Mouse (Mus musculus) megakaryocyte progenitor cell, adult 5-6 weeks (primary cell): ENCODE results near the gene Lmf1. TPM values are rescaled to one million over a fixed set of nuclear protein-coding genes. Genes with fewer than 3 reads are reported as not detected.

ENCODE experiments used
- ATAC-seq: replicated peaks from 2 replicates; pipeline ENCODE4 v1.8.0; 2016; ENCODE audit warnings: mild to moderate bottlenecking, moderate TSS enrichment, inconsistent platforms; ENCODE audit not compliant: poor library complexity
- total RNA-seq, 2 experiments: library from RNA; stranded (forward) in 1 of 2; stranded (reverse) in 1 of 2; fragments of 157-497, 149-512 nt in 1 of 2; fragments of 200-1000 nt in 1 of 2; gene quantifications; 2 replicates each; pipeline versions ENCODE4 v1.2.3 to v1.2.4; 2015 to 2017

The Lmf1 gene
- total RNA-seq, 2 experiments from 2014 or later: 11.7 to 25.6 TPM

- ATAC-seq: peak; percentile 69
Measured at GRCm38 (mm10) chr17:25567745-25568144, 11.1 kb upstream of the Lmf1 start.

GRCm38 (mm10) chr17:25568206-25568605 is 10.7 kb upstream of the Lmf1 start:
- no peak for ATAC-seq

DNA sequence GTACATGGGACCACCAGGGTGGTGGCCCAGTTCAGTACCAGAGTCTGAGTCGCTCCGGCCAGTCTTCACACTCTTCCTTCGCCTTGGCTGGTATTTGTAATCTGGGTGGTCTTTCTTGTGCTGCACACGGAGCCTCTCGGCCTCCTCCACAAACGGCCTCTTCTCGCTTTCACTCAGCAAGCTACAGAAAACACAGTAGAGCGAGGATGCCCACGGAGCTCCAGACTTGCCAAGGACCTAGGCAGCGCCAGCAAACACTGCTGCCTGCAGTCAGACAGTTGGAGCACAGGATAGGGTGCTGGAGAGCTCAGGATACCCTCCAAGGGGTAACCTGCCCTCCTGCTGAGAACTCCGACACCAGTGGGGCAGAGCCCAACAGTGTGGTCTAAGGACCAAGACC is 10.0 kb upstream of the Lmf1 start:
- no peak for ATAC-seq

DNA sequence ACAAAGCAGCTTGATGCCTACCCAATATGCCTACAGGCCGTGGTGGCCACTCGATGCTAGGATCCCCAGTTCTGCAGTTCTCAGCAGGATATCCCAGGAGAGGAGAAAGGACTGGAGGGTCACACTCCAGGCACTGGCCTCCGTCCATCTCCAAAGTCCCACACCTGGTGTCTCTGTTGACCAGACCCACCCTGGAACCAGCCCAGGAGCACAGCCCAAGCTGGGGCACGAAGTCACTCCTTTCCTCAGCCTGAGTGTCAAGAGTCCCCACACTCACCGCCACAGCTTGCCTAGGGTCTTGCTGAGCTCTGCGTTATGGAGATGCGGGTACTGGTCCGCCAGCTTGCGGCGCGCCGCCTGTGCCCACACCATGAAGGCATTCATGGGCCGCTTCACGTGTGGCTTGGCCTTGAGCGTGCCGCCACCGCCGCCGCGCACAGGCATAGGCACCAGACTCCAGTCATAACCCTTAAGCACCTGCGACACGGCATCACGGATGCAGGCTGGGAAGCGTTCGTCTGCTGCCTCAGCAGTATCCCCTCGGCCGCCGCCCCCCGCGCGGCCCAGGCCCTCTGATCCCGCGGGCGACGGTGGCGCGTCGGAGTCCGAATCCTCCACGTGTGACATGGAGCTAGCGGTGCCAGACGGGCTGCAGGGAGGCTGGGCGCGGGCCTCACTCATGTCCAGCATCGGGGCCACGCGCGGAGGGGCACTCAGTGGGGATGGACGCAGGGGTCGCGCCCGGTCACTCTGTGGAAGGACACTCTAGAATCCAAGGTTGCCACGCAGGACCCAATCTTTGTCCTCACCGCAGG is 8.8 kb upstream of the Lmf1 start:
- ATAC-seq: no peak

DNA sequence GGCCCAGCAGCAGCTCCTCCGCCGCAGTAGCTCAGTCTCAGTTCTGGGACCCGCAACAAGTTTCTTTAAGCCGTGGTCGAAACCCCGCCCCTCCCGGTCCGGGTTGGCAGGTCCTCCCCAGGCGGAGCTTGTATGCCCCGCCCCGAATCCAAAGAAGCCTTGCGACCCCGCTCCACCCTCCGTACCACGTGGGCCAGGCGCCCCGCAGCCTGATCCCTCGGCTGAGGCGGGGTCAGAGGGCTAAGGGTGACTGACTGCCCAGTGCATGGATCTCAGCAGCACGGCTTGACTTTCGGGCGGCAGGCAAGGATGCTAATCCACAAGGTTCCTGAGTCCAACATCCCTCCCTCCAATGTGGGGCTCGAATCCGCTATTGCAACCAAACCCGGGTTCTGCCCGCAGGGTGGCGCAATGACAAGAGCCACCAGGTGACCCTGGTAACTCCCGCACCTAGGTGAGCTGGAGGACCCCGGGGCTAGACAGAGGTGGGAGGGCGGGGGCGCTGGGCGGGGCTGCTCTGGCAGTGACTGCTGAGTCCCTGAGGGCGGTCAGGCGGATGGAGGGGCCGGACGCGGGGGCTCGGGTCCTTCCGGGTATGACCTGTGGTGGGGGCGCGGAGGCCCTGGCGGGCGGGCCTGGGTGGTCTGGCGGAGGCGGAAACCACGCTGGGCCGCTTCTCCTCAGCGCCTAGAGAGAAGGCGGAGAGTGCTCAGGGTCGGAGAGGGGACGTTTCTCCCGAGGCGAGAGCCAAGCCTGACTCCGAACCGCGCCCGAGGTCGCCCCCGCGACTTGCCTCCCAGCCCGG is 8.0 kb upstream of the Lmf1 start, which contains the start of gene Sox8:
Gene Sox8, minus strand, starts transcription at position 39 of the 805 bp plus-strand sequence.
- ATAC-seq: peak; percentile 61

DNA sequence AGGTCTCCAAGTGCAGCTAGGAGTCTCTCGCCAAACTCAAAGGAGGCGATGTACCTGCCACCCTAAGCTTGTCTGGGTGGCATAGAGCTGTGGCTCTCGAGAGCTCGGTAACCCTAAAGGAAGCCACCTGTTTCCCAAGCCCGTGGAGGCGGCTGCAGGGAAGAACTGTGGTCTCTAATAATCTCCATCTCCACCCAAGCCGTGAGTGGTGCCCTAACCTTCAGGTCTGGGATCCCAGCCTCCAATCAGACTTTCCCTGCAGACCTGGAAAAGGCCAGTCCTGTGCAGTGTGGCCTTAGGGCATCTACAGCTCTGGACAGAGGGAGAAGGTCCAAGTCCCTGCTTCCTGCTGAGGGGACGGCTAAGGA is 7.4 kb upstream of the Lmf1 start:
- ATAC-seq: no peak

GRCm38 (mm10) chr17:25575208-25575971 is 3.5 kb upstream of the Lmf1 start:
- ATAC-seq: no peak

GRCm38 (mm10) chr17:25576034-25576433 is 2.9 kb upstream of the Lmf1 start:
- ATAC-seq: no peak

DNA sequence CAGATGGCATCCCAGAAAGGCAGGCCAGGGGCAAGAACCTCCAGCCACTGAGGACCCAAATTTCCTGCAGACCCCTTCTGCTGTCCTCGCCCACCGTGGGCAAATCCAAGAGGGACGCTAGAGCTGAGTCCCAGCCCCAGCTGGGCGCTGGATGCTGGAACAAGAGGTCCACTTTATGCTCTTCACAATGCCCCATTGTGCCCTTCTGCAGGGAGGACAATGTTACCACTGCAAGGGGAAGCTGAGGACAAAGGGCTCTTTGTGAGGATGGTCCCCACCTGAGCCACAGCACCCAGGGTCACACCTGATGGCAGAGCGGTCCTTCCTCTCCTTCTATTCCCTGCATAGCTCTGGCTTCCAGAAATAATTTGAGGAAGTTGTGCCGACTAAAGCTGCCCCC is 1.6 kb upstream of the Lmf1 start:
- no peak for ATAC-seq

- no peak for ATAC-seq
Measured at GRCm38 (mm10) chr17:25577702-25578101, 1.2 kb upstream of the Lmf1 start.

GRCm38 (mm10) chr17:25579332-25580047 is 605 bp downstream of the Lmf1 start:
- peak; percentile 5 for ATAC-seq

- no peak for ATAC-seq
Measured at GRCm38 (mm10) chr17:25582076-25582475, 3.2 kb downstream of the Lmf1 start.

- ATAC-seq: no peak
Measured at GRCm38 (mm10) chr17:25583099-25583498, 4.2 kb downstream of the Lmf1 start.

DNA sequence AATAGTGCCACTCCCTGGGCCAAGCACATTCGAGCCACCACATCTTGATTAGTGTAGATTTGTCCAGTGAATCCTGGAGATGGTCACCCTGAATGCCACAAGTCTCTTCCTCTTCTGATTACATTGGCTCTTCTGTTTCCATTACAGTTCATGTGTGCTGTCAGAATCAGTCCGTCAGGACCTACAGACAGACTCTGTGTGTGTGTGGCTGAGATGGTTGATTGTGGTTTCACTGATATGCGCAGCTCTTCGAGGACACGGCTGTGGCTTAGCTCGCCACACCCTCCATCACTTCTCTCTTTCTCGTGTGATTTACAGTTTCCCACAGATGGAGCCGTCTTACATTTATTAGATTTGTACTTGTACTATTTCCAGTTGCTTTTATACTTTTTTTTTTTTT is 5.0 kb downstream of the Lmf1 start:
- ATAC-seq: peak; percentile 90

- no peak for ATAC-seq
Measured at GRCm38 (mm10) chr17:25584646-25585045, 5.8 kb downstream of the Lmf1 start.

GRCm38 (mm10) chr17:25590068-25590467 is 11.2 kb downstream of the Lmf1 start:
- ATAC-seq: no peak

DNA sequence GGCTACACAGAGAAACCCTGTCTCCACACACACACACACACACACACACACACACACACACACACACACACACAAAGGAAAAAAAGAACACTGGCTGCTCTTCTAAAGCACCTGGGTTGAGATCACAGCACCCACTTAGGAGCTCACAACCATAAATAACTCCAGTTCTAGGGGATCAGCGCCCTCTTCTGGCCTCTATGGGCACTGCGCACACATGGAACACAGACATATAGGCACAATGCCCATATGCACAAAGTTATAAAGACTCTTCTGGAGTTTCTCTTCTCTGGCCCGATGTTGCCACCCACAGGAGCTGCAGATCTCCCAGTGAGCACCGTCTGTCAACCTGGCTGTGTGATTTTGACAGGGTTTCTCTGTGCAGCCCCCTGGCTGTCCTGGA is 12.1 kb downstream of the Lmf1 start:
- no peak for ATAC-seq

DNA sequence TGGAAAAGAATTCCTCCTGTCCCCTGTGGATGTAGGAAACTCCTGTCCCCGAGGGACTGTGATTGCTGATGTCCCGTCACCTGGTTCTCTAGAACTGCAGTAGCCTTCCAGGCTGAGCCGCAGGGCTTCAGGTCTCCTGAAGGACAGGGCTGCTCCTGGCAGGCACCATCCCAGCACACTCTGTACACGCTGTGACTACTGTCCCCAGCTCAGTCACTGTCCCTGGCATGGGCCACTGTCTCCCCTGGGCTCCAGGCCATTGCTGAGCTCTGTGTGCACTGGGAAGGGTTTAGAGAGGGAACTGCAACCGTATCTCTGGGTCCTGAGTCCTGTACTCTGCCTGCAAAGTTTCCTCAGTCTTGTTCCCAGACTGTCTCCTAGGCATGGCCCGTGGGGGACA is 13.5 kb downstream of the Lmf1 start:
- no peak for ATAC-seq

- no peak for ATAC-seq
Measured at GRCm38 (mm10) chr17:25593411-25594261, 14.8 kb downstream of the Lmf1 start.

- 0 out of 2 replicates have a peak, but pooled peaks have one; percentile 26 for ATAC-seq
Measured at GRCm38 (mm10) chr17:25595495-25595894, 16.6 kb downstream of the Lmf1 start.
